Mouse (Mus musculus): ENCODE data around the gene Ppp2r3d.

Ppp2r3d gene

GRCm38 (mm10) chr9:124408564-124408963, 68.1 kb downstream of the Ppp2r3d start:
- DNase-seq, result no peak

Measured in lung, postnatal 10 days (tissue).